In the genomic region with DNA sequence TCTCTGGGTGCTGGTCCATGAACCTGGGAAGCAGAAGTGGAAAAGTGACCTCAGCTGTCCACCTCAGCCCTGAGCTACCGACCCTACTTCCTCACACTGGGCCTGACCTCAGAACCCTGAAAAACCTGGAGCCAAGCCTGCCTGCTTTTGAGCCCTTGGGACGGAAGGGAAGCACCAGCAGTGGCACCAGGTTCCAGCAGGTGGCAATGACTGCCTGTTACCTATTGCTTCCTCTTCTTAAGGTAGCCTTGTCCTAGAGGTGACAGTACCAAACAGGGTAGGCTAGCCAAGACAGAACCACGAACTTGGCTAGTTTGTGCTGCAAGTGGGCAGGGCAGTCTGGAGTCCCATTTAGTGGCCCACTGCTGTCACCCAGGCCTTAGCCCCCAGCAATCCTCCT, we compare ENCODE assay signal across 28 mouse cellular contexts. TPM values are rescaled to one million over a fixed set of nuclear protein-coding genes. Genes with fewer than 3 reads are reported as not detected.
A peak's percentile ranks its signal among the peaks of the same experiment; 100 is the strongest.
DNase-seq lines count a peak whose midpoint lies in the region; ATAC-seq and TF ChIP-seq lines count a peak whose summit lies in the region.
"Had no signal": no experiment of that assay in that cellular context is flagged by ENCODE, and none has a peak within 500 bp of the region (broad histone marks: within the 10 kb centered on the region; RNA-seq: fewer than 3 reads in every experiment).

No protein-coding gene starts in this region.

- TF ChIP-seq EP300 in liver, postnatal 0 days (IDR thresholded peaks at IDR 0.05; ENCODE audit: low read depth): no peak

- no peak overlapping the region for H3K4me2 ChIP-seq in intestine, postnatal 0 days (replicated peaks; ENCODE audit: low read depth)
- no peak overlapping the region for H3K4me2 ChIP-seq in intestine, embryonic 16.5 days (ENCODE audit: low read depth, low read length)
- no peak overlapping the region for H3K4me2 ChIP-seq in kidney, postnatal 0 days (ENCODE audit: low read length)
- no peak overlapping the region for H3K4me2 ChIP-seq in kidney, embryonic 15.5 days
- H3K4me2 ChIP-seq in liver, postnatal 0 days (ENCODE audit: low read depth, low read length): no peak overlapping the region
- H3K4me2 ChIP-seq in liver, embryonic 12.5 days: no peak overlapping the region
- H3K4me2 ChIP-seq: embryonic facial prominence, embryonic 12.5 days; embryonic facial prominence, embryonic 15.5 days; heart, embryonic 12.5 days; heart, embryonic 15.5 days; hindbrain, embryonic 13.5 days had no signal

- H3K4me3 ChIP-seq in intestine, postnatal 0 days (ENCODE audit: low read depth, low read length): no peak overlapping the region
- no peak overlapping the region for H3K4me3 ChIP-seq in intestine, embryonic 16.5 days (ENCODE audit: low read length)
- H3K4me3 ChIP-seq in kidney, postnatal 0 days (replicated peaks; ENCODE audit: low read depth, low read length): no peak overlapping the region
- H3K4me3 ChIP-seq in kidney, embryonic 15.5 days (replicated peaks): no peak overlapping the region
- H3K4me3 ChIP-seq in liver, postnatal 0 days (ENCODE audit: low read depth, low read length): no peak overlapping the region
- no peak overlapping the region for H3K4me3 ChIP-seq in liver, embryonic 12.5 days
- H3K4me3 ChIP-seq: embryonic facial prominence, embryonic 12.5 days; embryonic facial prominence, embryonic 15.5 days; gastrocnemius, adult 2 months; heart, embryonic 12.5 days; heart, embryonic 15.5 days; hindbrain, embryonic 10.5 days; hindbrain, embryonic 13.5 days had no signal

- WGBS in intestine, postnatal 0 days: 75% methylated on average over 3 of the region's 3 CpGs
- WGBS in intestine, embryonic 16.5 days: 77% methylated on average over 3 of the region's 3 CpGs
- WGBS in kidney, postnatal 0 days: 86% methylated on average over 3 of the region's 3 CpGs
- WGBS in kidney, embryonic 15.5 days: 78% methylated on average over 3 of the region's 3 CpGs
- WGBS in liver, postnatal 0 days (ENCODE audit: insufficient replicate concordance): 68% methylated on average over 3 of the region's 3 CpGs
- WGBS in liver, embryonic 12.5 days (ENCODE audit: insufficient replicate concordance): 74% methylated on average over 3 of the region's 3 CpGs

- peak; percentile 61 for TF ChIP-seq CTCF in intestine, postnatal 0 days (IDR thresholded peaks at IDR 0.05; ENCODE audit: low read depth)
- peak; percentile 18; the same call in 1 of the 2 replicates for TF ChIP-seq CTCF in kidney, postnatal 0 days (IDR thresholded peaks at IDR 0.05; ENCODE audit: low read depth)
- TF ChIP-seq CTCF in liver, postnatal 0 days (IDR thresholded peaks at IDR 0.05; ENCODE audit: low read depth): 0 out of 2 replicates have a peak, but pooled peaks have one; percentile 21

- no peak overlapping the region for H3K27ac ChIP-seq in intestine, postnatal 0 days (ENCODE audit: low read depth, low read length)
- H3K27ac ChIP-seq in intestine, embryonic 16.5 days (ENCODE audit: low read length): no peak overlapping the region
- no peak overlapping the region for H3K27ac ChIP-seq in kidney, postnatal 0 days
- H3K27ac ChIP-seq in kidney, embryonic 15.5 days: no peak overlapping the region
- no peak overlapping the region for H3K27ac ChIP-seq in liver, postnatal 0 days (ENCODE audit: low read depth)
- H3K27ac ChIP-seq in liver, embryonic 12.5 days: no peak overlapping the region
- H3K27ac ChIP-seq: embryonic facial prominence, embryonic 12.5 days; embryonic facial prominence, embryonic 15.5 days; gastrocnemius, adult 2 months; heart, embryonic 15.5 days; hindbrain, embryonic 10.5 days; hindbrain, embryonic 13.5 days had no signal

- peaks cover 81% of the 10 kb centered on the region for H3K36me3 ChIP-seq in intestine, postnatal 0 days (ENCODE audit: control insufficient read depth, insufficient read depth)
- H3K36me3 ChIP-seq in intestine, embryonic 16.5 days (ENCODE audit: control insufficient read depth, insufficient read depth, low read length): peaks cover 32% of the 10 kb centered on the region
- peaks cover 59% of the 10 kb centered on the region for H3K36me3 ChIP-seq in kidney, postnatal 0 days (ENCODE audit: insufficient read depth, low read length)
- H3K36me3 ChIP-seq in kidney, embryonic 15.5 days: peaks cover 100% of the 10 kb centered on the region
- H3K36me3 ChIP-seq in liver, postnatal 0 days (replicated peaks; ENCODE audit: insufficient read depth, low read length): peaks cover 55% of the 10 kb centered on the region
- H3K36me3 ChIP-seq in liver, embryonic 12.5 days: peaks cover 96% of the 10 kb centered on the region

- DNase-seq in kidney, postnatal 0 days (ENCODE audit: low spot score): no peak
- no peak for DNase-seq in liver, postnatal 0 days
- no peak for DNase-seq in thymus, postnatal 4 days
- DNase-seq: adrenal gland, adult 2 months; adrenal gland, postnatal 14 days; cerebellum, adult 11 months; cerebellum, adult 2 months; cerebellum, adult 9-11 months; cerebellum, postnatal 25 days; forebrain, postnatal 0 days; gastrocnemius, adult 2 months; gastrocnemius, postnatal 25 days; heart, adult 18-20 months; heart, postnatal 10 days; heart, postnatal 36 days had no signal

- no peaks in the 10 kb centered on the region for H3K9me3 ChIP-seq in intestine, postnatal 0 days (ENCODE audit: control insufficient read depth)
- H3K9me3 ChIP-seq in intestine, embryonic 16.5 days (ENCODE audit: control insufficient read depth, low read length): no peaks in the 10 kb centered on the region
- H3K9me3 ChIP-seq in kidney, postnatal 0 days (replicated peaks; ENCODE audit: low read length): no peaks in the 10 kb centered on the region
- H3K9me3 ChIP-seq in kidney, embryonic 15.5 days (replicated peaks): no peaks in the 10 kb centered on the region
- H3K9me3 ChIP-seq in liver, postnatal 0 days (ENCODE audit: low read length): no peaks in the 10 kb centered on the region
- no peaks in the 10 kb centered on the region for H3K9me3 ChIP-seq in liver, embryonic 12.5 days (replicated peaks)
- H3K9me3 ChIP-seq: embryonic facial prominence, embryonic 12.5 days; embryonic facial prominence, embryonic 15.5 days; heart, embryonic 12.5 days; heart, embryonic 15.5 days; hindbrain, embryonic 10.5 days; hindbrain, embryonic 13.5 days had no signal

- H3K4me1 ChIP-seq in intestine, postnatal 0 days (replicated peaks; ENCODE audit: control insufficient read depth, insufficient read depth, low read length): 0 out of 2 replicates have a peak, but pooled peaks cover 4% of the 10 kb centered on the region
- H3K4me1 ChIP-seq in intestine, embryonic 16.5 days (ENCODE audit: control insufficient read depth, insufficient read depth, low read length): peaks cover 14% of the 10 kb centered on the region
- no peaks in the 10 kb centered on the region for H3K4me1 ChIP-seq in kidney, postnatal 0 days (replicated peaks; ENCODE audit: insufficient read depth, low read length)
- H3K4me1 ChIP-seq in kidney, embryonic 15.5 days: no peaks in the 10 kb centered on the region
- no peaks in the 10 kb centered on the region for H3K4me1 ChIP-seq in liver, postnatal 0 days (ENCODE audit: insufficient read depth)
- H3K4me1 ChIP-seq in liver, embryonic 12.5 days: peaks cover 7% of the 10 kb centered on the region; the same call in 1 of the 2 replicates
- H3K4me1 ChIP-seq: embryonic facial prominence, embryonic 12.5 days; embryonic facial prominence, embryonic 15.5 days; heart, embryonic 15.5 days; hindbrain, embryonic 10.5 days; hindbrain, embryonic 13.5 days had no signal

- ATAC-seq in intestine, postnatal 0 days: no peak
- no peak for ATAC-seq in intestine, embryonic 16.5 days
- no peak for ATAC-seq in kidney, postnatal 0 days (replicated peaks; ENCODE audit: low FRiP score, low read depth)
- ATAC-seq in kidney, embryonic 15.5 days (replicated peaks; ENCODE audit: low FRiP score): no peak
- ATAC-seq in liver, postnatal 0 days: no peak
- no peak for ATAC-seq in liver, embryonic 12.5 days
- ATAC-seq: forebrain, embryonic 14.5 days; forebrain, postnatal 0 days had no signal

- H3K9ac ChIP-seq in intestine, postnatal 0 days (ENCODE audit: low read depth, low read length): no peak overlapping the region
- no peak overlapping the region for H3K9ac ChIP-seq in intestine, embryonic 16.5 days (ENCODE audit: low read depth, low read length)
- H3K9ac ChIP-seq in kidney, postnatal 0 days (ENCODE audit: low read depth, low read length): no peak overlapping the region
- H3K9ac ChIP-seq in kidney, embryonic 15.5 days: no peak overlapping the region
- H3K9ac ChIP-seq in liver, postnatal 0 days (replicated peaks): no peak overlapping the region
- no peak overlapping the region for H3K9ac ChIP-seq in liver, embryonic 12.5 days
- H3K9ac ChIP-seq: embryonic facial prominence, embryonic 12.5 days; embryonic facial prominence, embryonic 15.5 days; forebrain, postnatal 0 days; heart, embryonic 12.5 days; heart, embryonic 15.5 days; hindbrain, embryonic 13.5 days had no signal

- no peaks in the 10 kb centered on the region for H3K27me3 ChIP-seq in intestine, postnatal 0 days (replicated peaks; ENCODE audit: control insufficient read depth, insufficient read depth, low read length)
- no peaks in the 10 kb centered on the region for H3K27me3 ChIP-seq in intestine, embryonic 16.5 days (replicated peaks; ENCODE audit: control insufficient read depth, insufficient read depth, low read length)
- H3K27me3 ChIP-seq in kidney, postnatal 0 days (ENCODE audit: insufficient read depth, low read length): no peaks in the 10 kb centered on the region
- H3K27me3 ChIP-seq in kidney, embryonic 15.5 days: no peaks in the 10 kb centered on the region
- no peaks in the 10 kb centered on the region for H3K27me3 ChIP-seq in liver, postnatal 0 days (ENCODE audit: insufficient read depth, low read length)
- no peaks in the 10 kb centered on the region for H3K27me3 ChIP-seq in liver, embryonic 12.5 days (replicated peaks)
- H3K27me3 ChIP-seq: embryonic facial prominence, embryonic 12.5 days; embryonic facial prominence, embryonic 15.5 days; heart, embryonic 12.5 days; heart, embryonic 15.5 days; hindbrain, embryonic 13.5 days had no signal

RNA-seq across cellular contexts. Expression of gene Nudc, which starts 13.0 kb away (rescaled TPM):
- polyA plus RNA-seq in intestine, postnatal 0 days (2015; fragmentation: Nextera tagmentation; extraction: Ambion mirVana): 125 and 138 TPM in 2 replicates
- polyA plus RNA-seq in intestine, embryonic 16.5 days (2015; fragmentation: Nextera tagmentation; extraction: Ambion mirVana): 214 and 228 TPM in 2 replicates
- polyA plus RNA-seq in kidney, postnatal 0 days (2015; fragmentation: Nextera tagmentation; extraction: Ambion mirVana): 200 and 219 TPM in 2 replicates
- polyA plus RNA-seq in kidney, embryonic 15.5 days (2015; fragmentation: Nextera tagmentation; extraction: Ambion mirVana): 334 and 359 TPM in 2 replicates
- polyA plus RNA-seq in liver, postnatal 0 days (2015; fragmentation: Nextera tagmentation; extraction: Ambion mirVana): 118 and 129 TPM in 2 replicates
- polyA plus RNA-seq in liver, embryonic 12.5 days (2016; fragmentation: Nextera tagmentation; extraction: Ambion mirVana): 285 and 299 TPM in 2 replicates

RNA-seq across cellular contexts. Expression of gene Kdf1, which starts 14.0 kb away (rescaled TPM):
- 50.6 and 53.2 TPM in 2 replicates for polyA plus RNA-seq in intestine, postnatal 0 days (2015; fragmentation: Nextera tagmentation; extraction: Ambion mirVana)
- 55.3 and 59.9 TPM in 2 replicates for polyA plus RNA-seq in intestine, embryonic 16.5 days (2015; fragmentation: Nextera tagmentation; extraction: Ambion mirVana)
- 38.6 and 38.7 TPM in 2 replicates for polyA plus RNA-seq in kidney, postnatal 0 days (2015; fragmentation: Nextera tagmentation; extraction: Ambion mirVana)
- polyA plus RNA-seq in kidney, embryonic 15.5 days (2015; fragmentation: Nextera tagmentation; extraction: Ambion mirVana): 22.0 and 22.4 TPM in 2 replicates
- polyA plus RNA-seq in liver, postnatal 0 days (2015; fragmentation: Nextera tagmentation; extraction: Ambion mirVana): 5.5 and 5.9 TPM in 2 replicates
- 0.26 and 0.44 TPM in 2 replicates for polyA plus RNA-seq in liver, embryonic 12.5 days (2016; fragmentation: Nextera tagmentation; extraction: Ambion mirVana)
- polyA plus RNA-seq: cerebellum, adult 2 months had no signal

RNA-seq across cellular contexts. Expression of gene Nr0b2, which starts 20.4 kb away (rescaled TPM):
- polyA plus RNA-seq in intestine, postnatal 0 days (2015; fragmentation: Nextera tagmentation; extraction: Ambion mirVana): 25.6 and 34.8 TPM in 2 replicates
- polyA plus RNA-seq in intestine, embryonic 16.5 days (2015; fragmentation: Nextera tagmentation; extraction: Ambion mirVana): 9.2 and 10.3 TPM in 2 replicates
- 0.75 and 0.83 TPM in 2 replicates for polyA plus RNA-seq in kidney, postnatal 0 days (2015; fragmentation: Nextera tagmentation; extraction: Ambion mirVana)
- 0.44 and 0.64 TPM in 2 replicates for polyA plus RNA-seq in kidney, embryonic 15.5 days (2015; fragmentation: Nextera tagmentation; extraction: Ambion mirVana)
- polyA plus RNA-seq in liver, postnatal 0 days (2015; fragmentation: Nextera tagmentation; extraction: Ambion mirVana): 32.7 and 44.1 TPM in 2 replicates
- 0.56 and 0.77 TPM in 2 replicates for polyA plus RNA-seq in liver, embryonic 12.5 days (2016; fragmentation: Nextera tagmentation; extraction: Ambion mirVana)
- polyA plus RNA-seq: embryonic facial prominence, embryonic 12.5 days; forebrain, embryonic 14.5 days; forebrain, postnatal 0 days; frontal cortex, adult 2 months; gonadal fat pad, adult 2 months; hindbrain, embryonic 13.5 days had no signal

RNA-seq across cellular contexts. Expression of gene Trnp1, which starts 34.4 kb away (rescaled TPM):
- polyA plus RNA-seq in intestine, postnatal 0 days (2015; fragmentation: Nextera tagmentation; extraction: Ambion mirVana): 2.5 and 2.9 TPM in 2 replicates
- 0.70 and 0.81 TPM in 2 replicates for polyA plus RNA-seq in intestine, embryonic 16.5 days (2015; fragmentation: Nextera tagmentation; extraction: Ambion mirVana)
- polyA plus RNA-seq in kidney, postnatal 0 days (2015; fragmentation: Nextera tagmentation; extraction: Ambion mirVana): 1.4 and 1.5 TPM in 2 replicates
- 0.64 and 1.0 TPM in 2 replicates for polyA plus RNA-seq in kidney, embryonic 15.5 days (2015; fragmentation: Nextera tagmentation; extraction: Ambion mirVana)
- polyA plus RNA-seq in liver, postnatal 0 days (2015; fragmentation: Nextera tagmentation; extraction: Ambion mirVana): 0.34 TPM in 1 of 2 replicates, not detected in the other
- 0.14 and 0.27 TPM in 2 replicates for polyA plus RNA-seq in liver, embryonic 12.5 days (2016; fragmentation: Nextera tagmentation; extraction: Ambion mirVana)

RNA-seq across cellular contexts. Expression of gene Gpatch3, which starts 41.8 kb away (rescaled TPM):
- polyA plus RNA-seq in intestine, postnatal 0 days (2015; fragmentation: Nextera tagmentation; extraction: Ambion mirVana): 7.1 and 7.2 TPM in 2 replicates
- 5.5 and 7.5 TPM in 2 replicates for polyA plus RNA-seq in intestine, embryonic 16.5 days (2015; fragmentation: Nextera tagmentation; extraction: Ambion mirVana)
- polyA plus RNA-seq in kidney, postnatal 0 days (2015; fragmentation: Nextera tagmentation; extraction: Ambion mirVana): 7.4 and 8.2 TPM in 2 replicates
- polyA plus RNA-seq in kidney, embryonic 15.5 days (2015; fragmentation: Nextera tagmentation; extraction: Ambion mirVana): 7.4 and 7.8 TPM in 2 replicates
- polyA plus RNA-seq in liver, postnatal 0 days (2015; fragmentation: Nextera tagmentation; extraction: Ambion mirVana): 4.5 and 5.3 TPM in 2 replicates
- 7.8 and 8.9 TPM in 2 replicates for polyA plus RNA-seq in liver, embryonic 12.5 days (2016; fragmentation: Nextera tagmentation; extraction: Ambion mirVana)
